Mouse (Mus musculus): Measurements from ENCODE around the gene D430041D05Rik.

- TF ChIP-seq CTCF (IDR thresholded peaks at IDR 0.05; ENCODE audit: low read depth, low read length): no peak
- TF ChIP-seq POLR2A (IDR thresholded peaks at IDR 0.05; ENCODE audit: borderline replicate concordance, low read depth, low read length): no peak
Observed at GRCm38 (mm10) chr2:104197281-104197680, 213.5 kb downstream of the D430041D05Rik start.
